Mouse (Mus musculus): ENCODE measurements around the gene Rab3ip.

Rab3ip gene

GRCm38 (mm10) chr10:116950009-116950769 is at the start of gene Rab3ip:
TSS of gene Rab3ip (minus strand) at chr10:116950769.
- peak; percentile 97 for DNase-seq

- no peak for DNase-seq
These were observed 48.3 kb upstream of the Rab3ip start for GRCm38 (mm10) chr10:116998716-116999455.

- DNase-seq: no peak
These were observed 45.6 kb upstream of the Rab3ip start for GRCm38 (mm10) chr10:116996236-116996600.

- DNase-seq: no peak
These were observed 45.1 kb upstream of the Rab3ip start for GRCm38 (mm10) chr10:116995584-116996235.

DNA sequence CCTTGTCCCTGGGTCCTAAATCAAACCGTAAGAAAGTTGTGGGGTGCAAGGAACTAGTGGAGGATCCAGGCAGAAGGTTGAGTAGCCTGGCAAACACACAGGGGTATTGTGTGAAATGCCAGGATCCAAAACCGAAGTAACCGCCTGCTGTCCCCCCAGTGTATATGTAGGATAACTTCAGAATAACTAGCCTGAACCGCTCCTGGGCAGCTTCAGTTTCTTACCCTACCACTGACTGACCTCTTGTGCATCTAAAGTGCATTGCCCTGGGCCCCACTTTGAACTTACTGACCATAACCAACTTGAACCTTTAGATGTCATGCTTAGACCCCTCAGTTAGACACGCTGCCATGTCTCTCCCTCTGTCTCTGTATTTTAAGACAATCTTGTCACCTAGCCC is 44.6 kb upstream of the Rab3ip start:
- DNase-seq: no peak

GRCm38 (mm10) chr10:116993971-116994370 is 43.4 kb upstream of the Rab3ip start:
- no peak for DNase-seq

DNA sequence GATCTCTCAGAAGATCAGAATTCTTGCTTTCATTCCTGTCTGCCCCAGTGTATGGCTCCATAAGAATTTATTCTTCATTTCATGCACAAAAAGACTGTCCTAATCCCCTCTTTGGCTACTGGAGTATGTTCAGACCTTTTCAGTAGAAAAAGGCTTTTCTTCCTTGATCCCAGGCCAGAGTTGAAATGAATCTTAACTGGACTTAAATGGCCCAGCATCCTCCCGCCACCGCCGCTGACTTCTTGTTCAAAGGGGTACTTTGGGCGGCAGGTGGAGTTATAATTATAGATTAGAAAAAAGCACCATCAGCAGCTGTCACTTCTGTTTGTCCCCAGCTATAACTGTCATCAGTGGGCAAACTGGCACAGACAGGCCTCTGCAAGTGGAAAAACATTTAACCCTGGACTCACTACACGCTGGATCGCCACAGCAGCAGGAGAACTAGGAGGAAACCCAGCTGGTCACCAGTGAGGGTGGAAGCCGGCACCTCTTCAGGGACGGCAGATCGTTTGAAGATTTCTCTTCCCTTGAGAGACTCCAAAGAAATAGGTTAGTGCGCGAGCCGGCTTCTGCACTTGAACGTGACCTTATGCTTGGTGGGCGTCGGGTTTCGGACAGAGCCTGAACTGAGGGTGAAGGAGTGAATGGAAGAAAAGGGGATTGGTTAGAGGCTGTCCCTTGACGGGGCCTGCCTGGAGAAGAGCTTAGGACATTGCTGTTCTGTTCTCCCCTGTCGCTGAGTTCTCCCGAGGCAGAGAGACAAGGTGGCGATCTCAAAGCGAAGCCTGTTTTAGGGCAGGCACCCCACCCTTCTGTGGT is 35.9 kb upstream of the Rab3ip start, which contains the start of gene Best3:
Best3 (plus strand) TSS at position 51 of the 819 bp plus-strand sequence.
- DNase-seq: no peak

DNA sequence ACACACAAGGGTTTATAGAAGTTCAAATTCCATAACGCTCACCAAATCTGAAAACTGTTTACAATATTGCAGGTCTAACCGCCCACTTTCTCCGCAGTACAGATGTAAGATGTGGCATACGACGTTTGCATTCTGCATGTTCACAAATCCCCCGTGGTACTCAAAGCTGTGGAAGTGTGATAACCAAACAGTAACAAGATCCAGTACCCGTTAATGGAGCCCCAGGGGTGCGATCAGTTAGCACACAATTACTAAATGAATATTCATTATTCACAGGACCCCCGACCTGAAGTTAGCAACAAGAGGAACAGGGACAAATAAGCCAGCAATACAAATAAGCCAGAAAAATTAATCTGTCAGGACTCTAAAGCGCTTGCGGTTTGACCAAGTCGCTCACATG is 34.3 kb upstream of the Rab3ip start:
- DNase-seq: no peak

- no peak for DNase-seq
These were observed 32.0 kb upstream of the Rab3ip start for GRCm38 (mm10) chr10:116982526-116982925.

DNA sequence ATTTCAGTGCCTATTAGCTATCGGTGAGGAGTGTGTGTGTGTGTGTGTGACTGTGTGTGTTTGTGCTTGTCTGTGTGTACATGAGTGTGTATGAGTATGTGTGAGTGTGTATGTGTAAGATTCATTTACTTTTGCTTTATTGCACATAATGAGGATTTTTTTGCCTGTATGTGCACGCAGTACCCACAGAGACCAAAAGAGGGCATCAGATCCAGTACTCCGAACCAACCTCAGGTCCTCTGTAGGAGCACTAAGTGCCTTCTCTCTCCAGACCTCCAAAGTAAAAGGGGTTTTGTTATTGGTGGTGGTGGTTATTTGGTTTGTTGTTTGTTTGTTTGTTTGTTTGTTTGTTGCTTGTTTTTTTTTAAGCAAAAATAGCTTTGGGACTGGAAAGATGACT is 30.3 kb upstream of the Rab3ip start:
- peak; percentile 74 for DNase-seq

- DNase-seq: no peak
These were observed 29.7 kb upstream of the Rab3ip start for GRCm38 (mm10) chr10:116980273-116980672.

- no peak for DNase-seq
These were observed 28.3 kb upstream of the Rab3ip start for GRCm38 (mm10) chr10:116978841-116979240.

DNA sequence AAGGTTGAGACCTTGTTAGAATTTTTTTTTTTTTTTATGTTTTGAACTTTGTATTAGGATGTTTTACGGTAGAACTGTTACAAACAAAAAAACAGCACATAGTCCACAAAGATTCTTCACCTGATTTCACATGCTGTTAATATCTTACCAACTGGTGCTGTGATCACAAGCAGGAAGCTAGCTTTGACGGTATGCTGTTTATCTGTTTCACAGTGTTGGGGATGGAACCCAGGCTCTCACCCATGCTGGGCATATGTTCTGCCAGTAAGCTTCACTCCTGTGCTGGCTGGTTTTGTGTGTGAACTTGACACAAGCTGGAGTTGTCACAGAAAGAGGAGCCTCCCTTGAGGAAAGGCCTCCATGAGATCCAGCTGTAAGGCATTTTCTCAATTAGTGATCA is 27.3 kb upstream of the Rab3ip start:
- no peak for DNase-seq

DNA sequence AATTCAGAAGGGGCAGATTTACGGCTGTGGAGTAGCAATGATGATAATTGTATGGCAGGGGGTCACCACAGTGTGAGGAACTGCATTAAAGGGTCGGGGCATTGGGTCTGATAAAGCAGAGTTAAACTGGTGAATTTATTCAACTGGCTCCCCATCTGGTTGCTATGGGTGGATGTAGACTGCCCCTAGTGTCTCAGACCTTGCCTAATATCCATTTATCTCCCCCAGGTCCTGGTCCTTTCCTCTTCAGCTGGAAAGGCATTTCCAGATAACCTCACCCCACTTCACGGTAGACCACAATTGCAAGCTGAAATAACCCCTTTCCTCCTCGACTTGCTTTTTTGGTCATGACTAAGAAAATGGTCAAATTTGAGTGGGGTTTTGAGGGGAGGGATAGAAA is 26.9 kb upstream of the Rab3ip start:
- DNase-seq: no peak

GRCm38 (mm10) chr10:116972509-116972908 is 21.9 kb upstream of the Rab3ip start, which contains the start of gene Gm10271:
TSS of gene Gm10271 (minus strand) at chr10:116972609.
- DNase-seq: no peak

- DNase-seq: no peak
These were observed 18.2 kb upstream of the Rab3ip start for GRCm38 (mm10) chr10:116968741-116969140.

DNA sequence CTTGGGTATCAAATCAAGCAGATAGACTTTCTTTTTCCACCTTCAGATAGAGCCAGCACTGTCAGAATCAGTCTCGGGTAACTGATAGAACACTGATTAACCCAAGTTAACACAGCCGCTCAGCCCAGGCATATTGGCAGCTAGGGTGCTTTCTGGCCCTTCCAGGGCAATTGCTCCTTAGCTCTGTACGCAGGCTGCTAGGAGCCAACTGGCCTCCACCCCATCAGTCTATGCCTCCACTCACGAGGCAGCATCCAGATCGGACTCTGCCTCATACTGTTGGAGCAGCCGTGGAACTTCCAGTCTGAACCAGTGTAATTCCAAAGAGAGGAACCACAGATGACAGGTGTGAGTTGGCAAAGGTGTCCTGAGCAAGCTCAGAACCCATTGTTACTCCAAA is 15.5 kb upstream of the Rab3ip start:
- DNase-seq: no peak

GRCm38 (mm10) chr10:116965297-116965696 is 14.7 kb upstream of the Rab3ip start:
- no peak for DNase-seq

- DNase-seq: no peak
These were observed 14.0 kb upstream of the Rab3ip start for GRCm38 (mm10) chr10:116964571-116964970.

- no peak for DNase-seq
These were observed 13.5 kb upstream of the Rab3ip start for GRCm38 (mm10) chr10:116964084-116964483.

GRCm38 (mm10) chr10:116962803-116963202 is 12.2 kb upstream of the Rab3ip start:
- DNase-seq: peak; percentile 75

DNA sequence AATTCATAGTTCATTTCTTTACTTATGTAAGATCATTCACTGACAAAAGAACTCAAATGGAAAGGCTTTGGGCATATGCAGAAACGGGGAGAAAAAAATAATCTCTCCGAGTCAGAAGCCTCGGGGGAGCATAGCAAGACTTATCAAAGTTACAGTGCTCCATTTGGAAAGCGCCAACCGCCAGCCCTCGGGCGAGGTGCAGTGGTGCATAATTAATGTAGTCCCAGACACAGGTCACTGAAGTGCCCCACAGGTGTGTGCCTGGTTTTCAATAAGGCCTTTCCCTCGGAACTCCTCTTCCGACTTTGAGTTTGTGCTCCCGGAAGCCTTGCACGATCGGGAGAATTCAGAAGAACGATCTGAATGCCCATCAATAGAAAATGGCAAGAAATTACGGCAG is 11.6 kb upstream of the Rab3ip start:
- no peak for DNase-seq

Measured in thymus, postnatal 4 days (tissue).